Mouse (Mus musculus) heart, embryonic 15.5 days (tissue): ENCODE measurements around the gene Iqcf1. TPM values are rescaled to one million over a fixed set of nuclear protein-coding genes. Genes with fewer than 3 reads are reported as not detected.

Experiments
- ATAC-seq: fragments of 200-750 bp; cut with Nextera tagmentation; replicated peaks from 2 replicates; pipeline ENCODE4 v1.8.0; 2017; ENCODE audit warnings: low read depth, moderate TSS enrichment; ENCODE audit not compliant: insufficient number of reproducible peaks, insufficient read depth, low FRiP score
- H3K27ac ChIP-seq: fragments of 300-500 bp; sonication (generic); 2 replicates; pipeline ENCODE4 v1.5.1; 2015; ENCODE audit warnings: mild to moderate bottlenecking, inconsistent platforms
- H3K27me3 ChIP-seq: fragments of 300-500 bp; sonication (generic); 2 replicates; pipeline ENCODE4 v1.6.1; 2015; ENCODE audit warnings: inconsistent platforms
- H3K36me3 ChIP-seq: fragments of 300-500 bp; sonication (generic); 2 replicates; pipeline ENCODE4 v1.6.1; 2015; ENCODE audit warnings: mild to moderate bottlenecking, inconsistent platforms
- H3K4me1 ChIP-seq: fragments of 300-500 bp; sonication (generic); replicated peaks from 2 replicates; pipeline ENCODE4 v1.6.1; 2015; ENCODE audit warnings: inconsistent platforms
- H3K4me2 ChIP-seq: fragments of 300-500 bp; sonication (generic); 2 replicates; pipeline ENCODE4 v1.6.1; 2015; ENCODE audit warnings: inconsistent platforms, mild to moderate bottlenecking, moderate library complexity
- H3K4me3 ChIP-seq: fragments of 300-500 bp; sonication (generic); 2 replicates; pipeline ENCODE4 v1.5.1; 2015; ENCODE audit warnings: mild to moderate bottlenecking, inconsistent platforms
- H3K9ac ChIP-seq: fragments of 300-500 bp; sonication (generic); 2 replicates; pipeline ENCODE4 v1.6.1; 2015; ENCODE audit warnings: mild to moderate bottlenecking, inconsistent platforms
- H3K9me3 ChIP-seq: fragments of 300-500 bp; sonication (generic); replicated peaks from 2 replicates; pipeline ENCODE4 v1.6.1; 2016; ENCODE audit warnings: inconsistent platforms
- WGBS: fragments of 180-500 bp; shearing (Covaris S2); methylation state at CpG from one replicate; pipeline ENCODE4 v1.1.7; 2015; ENCODE audit warnings: mixed read lengths; 5-methylcytosine and 5-hydroxymethylcytosine counted together
- polyA plus RNA-seq: library from polyadenylated mRNA; unstranded; fragments of >200 nt; fragmentation: Nextera tagmentation; extraction: Ambion mirVana; gene quantifications from 2 replicates; pipeline ENCODE4 v1.2.1, GENCODE M21; 2015

Gene Iqcf1
- polyA plus RNA-seq, 1 experiment from 2014 or later = not detected

- peak overlapping the region; percentile 42 for H3K9ac ChIP-seq
- no peaks in the 10 kb centered on the region for H3K27me3 ChIP-seq
- H3K4me3 ChIP-seq = peak overlapping the region; percentile 65
- peak overlapping the region; percentile 63 for H3K4me2 ChIP-seq
- H3K36me3 ChIP-seq = peaks cover 3% of the 10 kb centered on the region; the same call in 1 of the 2 replicates
- H3K9me3 ChIP-seq = no peaks in the 10 kb centered on the region
- 20% methylated on average over 16 of the region's 16 CpGs for WGBS
- peak overlapping the region; percentile 77 for H3K27ac ChIP-seq
- peaks cover 51% of the 10 kb centered on the region for H3K4me1 ChIP-seq
- ATAC-seq = peak; percentile 20
These were observed 23.5 kb upstream of the Iqcf1 start for GRCm38 (mm10) chr9:106476002-106476923.

- ATAC-seq = peak; percentile 96
These were observed 22.8 kb upstream of the Iqcf1 start, which contains the start of gene Parp3 for GRCm38 (mm10) chr9:106476924-106477484. Gene Parp3 (minus strand): TSS chr9:106476949.

GRCm38 (mm10) chr9:106477649-106478048, 22.1 kb upstream of the Iqcf1 start:
- Histone ChIP-seq H3K4me1 (peaks cover 40% of the 10 kb centered on the region), H3K36me3 (peaks cover 5% of the 10 kb centered on the region; the same call in 1 of the 2 replicates), H3K4me2 (peak overlapping the region; percentile 88), H3K4me3 (peak overlapping the region; percentile 65), H3K9me3 (no peaks in the 10 kb centered on the region), H3K27ac (no peak overlapping the region), H3K9ac (peak overlapping the region; percentile 53), H3K27me3 (no peaks in the 10 kb centered on the region)
- 2% methylated on average over 16 of the region's 16 CpGs for WGBS
- no peak for ATAC-seq

More at GRCm38 (mm10) chr9:106476924-106477484, 22.8 kb upstream of the Iqcf1 start, which contains the start of gene Parp3:
- no peaks in the 10 kb centered on the region for H3K27me3 ChIP-seq
- H3K4me3 ChIP-seq = peak within 1 kb of the TSS; percentile 65
- H3K9ac ChIP-seq = peak within 1 kb of the TSS; percentile 53
- H3K4me2 ChIP-seq = peak within 1 kb of the TSS; percentile 88
- H3K27ac ChIP-seq = peak within 1 kb of the TSS; percentile 77
- peaks cover 47% of the 10 kb centered on the region for H3K4me1 ChIP-seq
- under 1% methylated on average over 41 of the region's 41 CpGs for WGBS
- no peaks in the 10 kb centered on the region for H3K9me3 ChIP-seq
- H3K36me3 ChIP-seq = peaks cover 4% of the 10 kb centered on the region; the same call in 1 of the 2 replicates

- Histone ChIP-seq H3K4me3 (peak overlapping the region; percentile 65), H3K36me3 (peaks cover 10% of the 10 kb centered on the region), H3K27ac (no peak overlapping the region), H3K4me1 (peaks cover 39% of the 10 kb centered on the region), H3K27me3 (no peaks in the 10 kb centered on the region), H3K9ac (peak overlapping the region; percentile 53), H3K4me2 (peak overlapping the region; percentile 88), H3K9me3 (no peaks in the 10 kb centered on the region)
- WGBS = 72% methylated on average over 9 of the region's 9 CpGs
- no peak for ATAC-seq
These were observed 21.7 kb upstream of the Iqcf1 start for GRCm38 (mm10) chr9:106478101-106478500.

- WGBS = 90% methylated on average over 7 of the region's 7 CpGs
- no peak overlapping the region for H3K4me3 ChIP-seq
- H3K4me2 ChIP-seq = no peak overlapping the region
- H3K9ac ChIP-seq = no peak overlapping the region
- ATAC-seq = no peak
- peaks cover 22% of the 10 kb centered on the region for H3K4me1 ChIP-seq
- H3K27ac ChIP-seq = no peak overlapping the region
- H3K36me3 ChIP-seq = peaks cover 29% of the 10 kb centered on the region
- H3K27me3 ChIP-seq = no peaks in the 10 kb centered on the region
- H3K9me3 ChIP-seq = no peaks in the 10 kb centered on the region
These were observed 19.2 kb upstream of the Iqcf1 start for GRCm38 (mm10) chr9:106480541-106480940.

GRCm38 (mm10) chr9:106481075-106481474, 18.7 kb upstream of the Iqcf1 start:
- no peak overlapping the region for H3K9ac ChIP-seq
- no peak overlapping the region for H3K27ac ChIP-seq
- ATAC-seq = no peak
- no peak overlapping the region for H3K4me3 ChIP-seq
- H3K9me3 ChIP-seq = no peaks in the 10 kb centered on the region
- H3K27me3 ChIP-seq = no peaks in the 10 kb centered on the region
- H3K4me1 ChIP-seq = peaks cover 16% of the 10 kb centered on the region
- peaks cover 29% of the 10 kb centered on the region for H3K36me3 ChIP-seq
- 87% methylated on average over 15 of the region's 15 CpGs for WGBS
- H3K4me2 ChIP-seq = no peak overlapping the region

GRCm38 (mm10) chr9:106481676-106482075, 18.1 kb upstream of the Iqcf1 start:
- no peak overlapping the region for H3K4me2 ChIP-seq
- no peak for ATAC-seq

GRCm38 (mm10) chr9:106482578-106483115, 17.1 kb upstream of the Iqcf1 start:
- H3K36me3 ChIP-seq = peaks cover 29% of the 10 kb centered on the region
- peaks cover 7% of the 10 kb centered on the region for H3K4me1 ChIP-seq
- ATAC-seq = no peak

More at GRCm38 (mm10) chr9:106481676-106482075, 18.1 kb upstream of the Iqcf1 start:
- H3K4me1 ChIP-seq = peaks cover 10% of the 10 kb centered on the region
- no peaks in the 10 kb centered on the region for H3K9me3 ChIP-seq
- no peaks in the 10 kb centered on the region for H3K27me3 ChIP-seq
- no peak overlapping the region for H3K4me3 ChIP-seq
- no peak overlapping the region for H3K9ac ChIP-seq
- H3K27ac ChIP-seq = no peak overlapping the region
- H3K36me3 ChIP-seq = peaks cover 29% of the 10 kb centered on the region
- WGBS = 91% methylated on average over 13 of the region's 13 CpGs

GRCm38 (mm10) chr9:106483136-106483535, 16.6 kb upstream of the Iqcf1 start:
- 94% methylated on average over 10 of the region's 10 CpGs for WGBS
- H3K9ac ChIP-seq = no peak overlapping the region
- no peak overlapping the region for H3K27ac ChIP-seq
- ATAC-seq = no peak
- no peak overlapping the region for H3K4me3 ChIP-seq
- H3K36me3 ChIP-seq = peaks cover 29% of the 10 kb centered on the region
- H3K27me3 ChIP-seq = no peaks in the 10 kb centered on the region
- no peaks in the 10 kb centered on the region for H3K9me3 ChIP-seq
- H3K4me1 ChIP-seq = peaks cover 2% of the 10 kb centered on the region
- H3K4me2 ChIP-seq = no peak overlapping the region

More at GRCm38 (mm10) chr9:106482578-106483115, 17.1 kb upstream of the Iqcf1 start:
- no peak overlapping the region for H3K4me2 ChIP-seq
- H3K27me3 ChIP-seq = no peaks in the 10 kb centered on the region
- no peak overlapping the region for H3K4me3 ChIP-seq
- H3K27ac ChIP-seq = no peak overlapping the region
- H3K9ac ChIP-seq = no peak overlapping the region
- 84% methylated on average over 17 of the region's 17 CpGs for WGBS
- H3K9me3 ChIP-seq = no peaks in the 10 kb centered on the region

GRCm38 (mm10) chr9:106483606-106484005, 16.2 kb upstream of the Iqcf1 start:
- Histone ChIP-seq H3K4me3 (no peak overlapping the region), H3K9me3 (no peaks in the 10 kb centered on the region), H3K27ac (no peak overlapping the region), H3K36me3 (peaks cover 29% of the 10 kb centered on the region), H3K27me3 (no peaks in the 10 kb centered on the region), H3K9ac (no peak overlapping the region), H3K4me1 (no peaks in the 10 kb centered on the region), H3K4me2 (no peak overlapping the region)
- 88% methylated on average over 17 of the region's 17 CpGs for WGBS
- ATAC-seq = no peak

GRCm38 (mm10) chr9:106485076-106485475, 14.7 kb upstream of the Iqcf1 start:
- ATAC-seq = no peak

More at GRCm38 (mm10) chr9:106485076-106485475, 14.7 kb upstream of the Iqcf1 start:
- H3K4me1 ChIP-seq = no peaks in the 10 kb centered on the region
- no peak overlapping the region for H3K27ac ChIP-seq
- 87% methylated on average over 10 of the region's 10 CpGs for WGBS
- no peaks in the 10 kb centered on the region for H3K27me3 ChIP-seq
- H3K4me3 ChIP-seq = no peak overlapping the region
- no peak overlapping the region for H3K4me2 ChIP-seq
- H3K9me3 ChIP-seq = no peaks in the 10 kb centered on the region
- peaks cover 29% of the 10 kb centered on the region for H3K36me3 ChIP-seq
- H3K9ac ChIP-seq = no peak overlapping the region
